In genomic region chr13:94057563-94058560, GRCm38 (mm10) we compare ENCODE assay signal across 8 mouse cellular contexts. TPM values are rescaled to one million over a fixed set of nuclear protein-coding genes. Genes with fewer than 3 reads are reported as not detected.
DNase-seq lines count a peak whose midpoint lies in the region; ATAC-seq and TF ChIP-seq lines count a peak whose summit lies in the region.

Gene Lhfpl2 (plus strand): TSS chr13:94057796.

- WGBS in embryonic facial prominence, embryonic 13.5 days: under 1% methylated on average over 81 of the region's 85 CpGs
- WGBS in heart, embryonic 14.5 days: under 1% methylated on average over 85 of the region's 85 CpGs
- WGBS in lung, embryonic 14.5 days: under 1% methylated on average over 78 of the region's 85 CpGs

- ATAC-seq in embryonic facial prominence, embryonic 13.5 days (ENCODE audit: insufficient number of reproducible peaks, insufficient read depth, low FRiP score, low TSS enrichment, low read depth): peak; percentile 85
- peak; percentile 80 for ATAC-seq in heart, embryonic 14.5 days (ENCODE audit: insufficient number of reproducible peaks, insufficient read depth, low FRiP score, low read depth)
- ATAC-seq in lung, embryonic 14.5 days (ENCODE audit: insufficient read depth): peak; percentile 88
- ATAC-seq in neutrophil, adult 5-6 weeks (ENCODE audit: extremely low read depth, insufficient number of reproducible peaks, low FRiP score, poor library complexity, severe bottlenecking): peak; percentile 14; the same call in 1 of the 2 replicates

- peak within 1 kb of the TSS; percentile 93 for H3K9ac ChIP-seq in embryonic facial prominence, embryonic 13.5 days
- peak within 1 kb of the TSS; percentile 92 for H3K9ac ChIP-seq in heart, embryonic 14.5 days (ENCODE audit: low read length)
- peak within 1 kb of the TSS; percentile 87 for H3K9ac ChIP-seq in lung, embryonic 14.5 days

- no peak for TF ChIP-seq CTCF in lung, embryonic 14.5 days (IDR thresholded peaks at IDR 0.05; ENCODE audit: low read depth)

- H3K4me3 ChIP-seq in embryonic facial prominence, embryonic 13.5 days: peak within 1 kb of the TSS; percentile 88
- H3K4me3 ChIP-seq in heart, embryonic 14.5 days (ENCODE audit: control insufficient read depth in 1 of 2, insufficient read depth in 1 of 2, low read depth in 1 of 2, low read length in 2 of 2): peak within 1 kb of the TSS; percentile 74 to 89
- peak within 1 kb of the TSS; percentile 89 for H3K4me3 ChIP-seq in lung, embryonic 14.5 days (ENCODE audit: low read depth, low read length)

- DNase-seq in spleen, postnatal 4 days (ENCODE audit: low spot score in 2 of 2): peak; percentile 17 to 66
- DNase-seq in spleen, adult 12 weeks (ENCODE audit: low spot score): no peak
- peak; percentile 85 to 91 for DNase-seq in kidney, postnatal 4 days
- DNase-seq in lung, embryonic 14.5 days: peak; percentile 91
- DNase-seq in urinary bladder, postnatal 36 days (ENCODE audit: low spot score in 2 of 2): peak; percentile 17 to 33

- no peaks in the 10 kb centered on the region for H3K36me3 ChIP-seq in embryonic facial prominence, embryonic 13.5 days
- no peaks in the 10 kb centered on the region for H3K36me3 ChIP-seq in heart, embryonic 14.5 days (ENCODE audit: control insufficient read depth, insufficient read depth, low read length)
- 0 out of 2 replicates have a peak, but pooled peaks cover 3% of the 10 kb centered on the region for H3K36me3 ChIP-seq in lung, embryonic 14.5 days (ENCODE audit: insufficient read depth)

- no peaks in the 10 kb centered on the region for H3K9me3 ChIP-seq in embryonic facial prominence, embryonic 13.5 days
- H3K9me3 ChIP-seq in heart, embryonic 14.5 days (ENCODE audit: control insufficient read depth, low read length): no peaks in the 10 kb centered on the region
- no peaks in the 10 kb centered on the region for H3K9me3 ChIP-seq in lung, embryonic 14.5 days (ENCODE audit: low read depth, low read length)

- no peaks in the 10 kb centered on the region for H3K27me3 ChIP-seq in embryonic facial prominence, embryonic 13.5 days
- H3K27me3 ChIP-seq in heart, embryonic 14.5 days (ENCODE audit: control insufficient read depth, insufficient read depth, low read length): no peaks in the 10 kb centered on the region
- no peaks in the 10 kb centered on the region for H3K27me3 ChIP-seq in lung, embryonic 14.5 days (ENCODE audit: insufficient read depth, low read length)

- peak within 1 kb of the TSS; percentile 76 for H3K4me2 ChIP-seq in embryonic facial prominence, embryonic 13.5 days
- H3K4me2 ChIP-seq in heart, embryonic 14.5 days (ENCODE audit: low read length): peak within 1 kb of the TSS; percentile 96
- H3K4me2 ChIP-seq in lung, embryonic 14.5 days: peak within 1 kb of the TSS; percentile 65

- peaks cover 39% of the 10 kb centered on the region for H3K4me1 ChIP-seq in embryonic facial prominence, embryonic 13.5 days
- peaks cover 3 to 17% of the 10 kb centered on the region in 2 experiments; a peak in 3 of 4 replicates for H3K4me1 ChIP-seq in heart, embryonic 14.5 days (ENCODE audit: control insufficient read depth in 2 of 2, insufficient read depth in 2 of 2, low read length in 2 of 2)
- H3K4me1 ChIP-seq in lung, embryonic 14.5 days (ENCODE audit: insufficient read depth): peaks cover 15% of the 10 kb centered on the region

- peak within 1 kb of the TSS; percentile 95 for H3K27ac ChIP-seq in embryonic facial prominence, embryonic 13.5 days
- H3K27ac ChIP-seq in heart, embryonic 14.5 days (replicated peaks in 1 of 2; ENCODE audit: control insufficient read depth in 1 of 2, insufficient read depth in 1 of 2, low read depth in 2 of 2, low read length in 2 of 2): peak within 1 kb of the TSS; percentile 27 to 88; a peak in 3 of 4 replicates
- peak within 1 kb of the TSS; percentile 90 for H3K27ac ChIP-seq in lung, embryonic 14.5 days (ENCODE audit: low read depth)

RNA-seq across cellular contexts. Expression of gene Lhfpl2, which starts in this region (rescaled TPM):
- polyA plus RNA-seq in embryonic facial prominence, embryonic 13.5 days (2015; fragmentation: Nextera tagmentation; extraction: Ambion mirVana): 59.2 and 60.6 TPM in 2 replicates
- polyA plus RNA-seq in heart, embryonic 14.5 days (2014; fragmentation: Nextera tagmentation; extraction: Ambion mirVana): 19.0 and 21.8 TPM in 2 replicates
- 61.2 and 64.5 TPM in 2 replicates for polyA plus RNA-seq in lung, embryonic 14.5 days (2014; fragmentation: Nextera tagmentation; extraction: Ambion mirVana)
- 0.23 and 0.86 TPM in 2 replicates for total RNA-seq in neutrophil, adult 5-6 weeks (2017)

Comparison
In these comparisons a context has a peak if more than half of its experiments do, and no peak if none do; other contexts are left out.
1. Peak in ATAC-seq in neutrophil, adult 5-6 weeks; RNA of the gene not detected or under 1 TPM.
2. ATAC-seq: peak in every context shown above with its lines; median percentile 88 in lung, embryonic 14.5 days; 85 in embryonic facial prominence, embryonic 13.5 days; 80 in heart, embryonic 14.5 days; 14 in neutrophil, adult 5-6 weeks.